Mouse (Mus musculus) mammary gland, adult 2 months (tissue): ENCODE data around the gene Coa7. TPM values are rescaled to one million over a fixed set of nuclear protein-coding genes. Genes with fewer than 3 reads are reported as not detected.

Source experiments
- polyA plus RNA-seq: library from polyadenylated mRNA; depleted of rRNA; stranded (reverse); fragments of >200 nt; gene quantifications from 2 replicates; pipeline ENCODE4 v1.2.3, GENCODE M21; 2012; ENCODE audit warnings: low replicate concordance; rRNA removed

Coa7 gene
- polyA plus RNA-seq = 7.3 and 8.6 TPM in 2 replicates

DNA sequence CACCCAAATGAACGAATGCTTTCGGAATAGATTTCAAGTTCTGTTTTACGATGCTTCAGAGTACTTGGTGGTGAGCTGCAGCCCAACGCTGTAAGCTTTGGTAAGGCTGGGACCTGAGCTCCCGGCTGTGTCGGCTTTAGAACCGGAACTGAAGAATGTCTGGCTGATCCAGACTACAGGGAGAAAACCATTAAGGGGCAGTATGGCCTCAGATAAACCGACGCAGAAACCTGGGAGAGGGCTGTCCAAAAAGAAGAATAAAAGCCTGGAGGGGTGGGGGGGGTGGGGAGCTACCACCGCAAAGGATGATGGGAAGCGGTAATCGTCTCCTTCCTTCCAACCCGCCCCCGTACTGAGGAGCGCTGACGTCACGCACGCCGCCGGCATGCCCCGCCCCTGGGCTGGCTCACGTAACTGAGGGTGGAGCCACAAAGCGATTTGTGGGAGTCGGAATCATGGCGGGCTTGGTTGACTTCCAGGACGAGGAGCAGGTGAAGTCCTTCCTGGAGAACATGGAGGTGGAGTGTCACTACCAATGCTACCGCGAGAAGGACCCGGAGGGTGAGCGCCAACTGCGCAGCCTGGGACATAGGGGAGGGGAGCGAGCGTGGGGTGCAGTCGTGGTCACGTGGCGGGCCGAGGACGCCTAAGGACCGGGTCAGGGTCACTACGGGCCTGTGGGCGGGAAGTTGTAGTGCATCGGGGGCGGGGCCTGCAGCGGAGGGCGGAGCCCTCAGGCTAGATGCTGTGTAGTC, at the start of gene Coa7:
Gene Coa7 (plus strand): TSS at position 411 of the 755 bp plus-strand sequence.

DNA sequence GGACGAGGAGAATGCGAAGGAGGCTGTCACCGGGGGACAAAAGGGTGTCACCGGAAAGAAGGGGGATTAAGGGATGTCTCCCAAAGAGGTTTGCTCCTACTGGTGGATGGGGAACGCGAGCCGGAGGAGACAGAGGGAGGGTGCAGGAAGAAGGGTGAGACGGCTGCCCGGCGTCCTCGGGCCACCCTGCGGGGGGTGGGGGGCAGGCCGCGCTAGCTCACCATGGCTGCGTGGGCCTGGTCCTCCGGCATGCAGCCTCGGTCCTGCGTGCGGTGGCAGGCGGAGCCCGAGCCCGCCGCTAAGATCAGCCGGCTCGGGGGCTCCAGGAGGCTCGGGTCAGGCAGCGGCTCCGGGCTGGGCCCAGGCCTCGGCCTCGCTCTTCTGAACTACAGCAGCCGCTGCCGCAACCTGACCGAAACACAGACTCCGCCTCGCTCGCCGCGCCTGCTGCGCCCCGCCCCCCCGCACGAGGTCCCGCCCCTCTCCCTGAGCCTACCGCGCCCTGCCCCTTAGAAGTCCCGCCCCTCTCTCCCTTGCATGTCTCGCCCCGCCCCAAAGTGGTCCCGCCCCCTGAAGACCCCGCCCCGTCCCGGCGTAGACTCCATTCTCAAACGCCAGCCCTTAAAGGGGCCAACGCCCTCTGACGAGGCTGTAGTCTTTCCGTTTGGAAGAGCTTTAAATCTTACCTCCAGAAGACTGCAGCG, 27.1 kb upstream of the Coa7 start, which contains the start of gene Zyg11b:
Gene Zyg11b (minus strand): TSS at position 427 of the 704 bp plus-strand sequence.

DNA sequence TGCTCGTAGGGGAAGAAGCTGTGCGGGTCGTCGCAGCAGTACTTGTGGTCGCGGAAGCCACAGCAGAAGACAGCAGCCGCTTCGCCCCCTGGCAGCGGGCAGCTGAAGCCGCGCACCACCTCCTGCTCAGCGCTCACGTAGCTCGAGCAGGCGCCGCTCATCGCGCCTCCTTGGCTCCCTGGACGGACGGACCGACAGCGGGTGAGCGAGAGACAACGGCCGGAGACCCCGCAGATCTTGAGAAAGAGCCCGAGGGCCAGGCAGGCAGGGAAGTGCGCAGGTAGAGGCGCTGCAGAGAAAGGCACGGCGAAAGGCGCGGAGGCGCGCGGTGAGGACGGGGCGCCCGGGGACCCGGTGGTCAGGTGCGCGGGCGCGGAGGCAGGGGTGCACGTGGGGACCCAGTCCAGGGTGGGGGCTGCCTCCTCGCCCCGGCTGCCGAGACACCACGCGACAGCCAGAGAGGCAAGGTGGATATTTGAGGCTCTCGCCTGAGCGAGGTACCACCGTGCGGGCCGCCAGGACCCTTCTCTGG, 55.3 kb downstream of the Coa7 start, which contains the start of gene Shisal2a:
Gene Shisal2a (minus strand): TSS at position 167 of the 532 bp plus-strand sequence.

Other genes with a start within 250 kb of the Coa7 start
- 45.5 and 51.3 TPM in 2 replicates for gene Podn, start 231.7 kb upstream of the Coa7 start, polyA plus RNA-seq
- 166 and 405 TPM in 2 replicates for gene Scp2, start 183.1 kb upstream of the Coa7 start, polyA plus RNA-seq
- gene Echdc2, start 162.7 kb upstream of the Coa7 start, polyA plus RNA-seq = 70.9 and 78.7 TPM in 2 replicates
- gene Zyg11a, start 110.1 kb upstream of the Coa7 start, polyA plus RNA-seq = 2.7 and 3.9 TPM in 2 replicates
- gene Zyg11b, start 27.0 kb upstream of the Coa7 start, polyA plus RNA-seq = 7.9 and 13.7 TPM in 2 replicates
- gene Shisal2a, start 55.2 kb downstream of the Coa7 start, polyA plus RNA-seq = not detected in 2 replicates
- gene Gpx7, start 78.8 kb downstream of the Coa7 start, polyA plus RNA-seq = 23.9 and 33.6 TPM in 2 replicates
- 43.5 and 52.0 TPM in 2 replicates for gene Tut4, start 131.3 kb downstream of the Coa7 start, polyA plus RNA-seq